Mouse (Mus musculus) small intestine, adult 2 months (tissue): ENCODE results near the gene F2.
"Not testable (repeated sequence)": the region's sequence is repeated elsewhere in the genome, so short reads cannot be mapped to it uniquely, and the experiment has no call there.

Experiments
- CTCF ChIP-seq: fragments of 200-500 bp; IDR thresholded peaks from 2 replicates; pipeline ENCODE4 v1.5.1; 2012; ENCODE audit warnings: low read depth, mild to moderate bottlenecking, control low read depth, inconsistent platforms, low read length, moderate library complexity, mixed read lengths; ENCODE audit not compliant: insufficient replicate concordance, insufficient read length; ENCODE audit errors: extremely low read depth
- POLR2A ChIP-seq: fragments of 200-500 bp; IDR thresholded peaks from 2 replicates; pipeline ENCODE4 v1.6.1; 2012; ENCODE audit warnings: low read depth, mild to moderate bottlenecking, control low read depth, inconsistent platforms, low read length, moderate library complexity

DNA sequence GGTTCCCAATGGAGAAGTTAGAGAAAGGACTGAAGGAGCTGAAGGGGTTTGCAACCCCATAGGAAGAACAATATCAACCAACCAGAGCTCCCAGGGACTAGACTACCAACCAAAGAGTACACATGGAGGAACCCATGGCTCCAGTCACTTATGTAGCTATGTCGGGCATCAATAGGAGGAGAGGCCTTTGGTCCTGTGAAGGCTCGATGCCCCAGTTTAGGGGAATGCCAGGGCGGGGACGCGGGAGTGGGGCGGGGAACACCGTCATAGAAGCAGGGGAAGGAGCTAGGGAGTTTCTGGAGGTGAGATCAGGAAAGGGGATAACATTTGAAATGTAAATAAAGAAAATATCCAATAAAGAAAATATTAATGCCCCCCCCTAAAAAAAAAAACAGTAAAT lies 12.8 kb downstream of the F2 start:
- not testable (repeated sequence) for TF ChIP-seq CTCF, POLR2A
